Mouse (Mus musculus) CD8-positive naive resting alpha-beta T cell, adult 2 months (primary cell): ENCODE data around the gene Fhl3.
A peak's percentile ranks its signal among the peaks of the same experiment; 100 is the strongest.
"Not testable (repeated sequence)": the region's sequence is repeated elsewhere in the genome, so short reads cannot be mapped to it uniquely, and the experiment has no call there.

ENCODE experiments used
- DNase-seq, 2 experiments: peaks; one replicate each; pipeline ENCODE4 v3.0.0; 2022; ENCODE audit warnings: low read depth in 2 of 2, low spot score in 2 of 2

The Fhl3 gene

GRCm38 (mm10) chr4:124708518-124709477 is 8.3 kb downstream of the Fhl3 start:
- DNase-seq: peak; percentile 32 to 41

- no peak for DNase-seq
Measured at GRCm38 (mm10) chr4:124709961-124710446, 9.5 kb downstream of the Fhl3 start.

- DNase-seq: peak; percentile 35 to 63
Measured at GRCm38 (mm10) chr4:124710776-124711291, 10.3 kb downstream of the Fhl3 start.

- no peak for DNase-seq
Measured at GRCm38 (mm10) chr4:124712618-124713017, 12.1 kb downstream of the Fhl3 start.

GRCm38 (mm10) chr4:124713850-124714249 is 13.3 kb downstream of the Fhl3 start:
- not testable (repeated sequence) for DNase-seq

- peak; percentile 96 to 97 for DNase-seq
Measured at GRCm38 (mm10) chr4:124714545-124715481, 14.3 kb downstream of the Fhl3 start, which contains the start of gene Sf3a3. TSS of gene Sf3a3 (plus strand) at chr4:124714776.

GRCm38 (mm10) chr4:124719101-124719500 is 18.6 kb downstream of the Fhl3 start:
- DNase-seq: no peak

- DNase-seq: no peak
Measured at GRCm38 (mm10) chr4:124726121-124726520, 25.6 kb downstream of the Fhl3 start.

GRCm38 (mm10) chr4:124736952-124737351 is 36.5 kb downstream of the Fhl3 start:
- no peak for DNase-seq

- DNase-seq: no peak
Measured at GRCm38 (mm10) chr4:124737486-124737885, 37.0 kb downstream of the Fhl3 start.

- no peak for DNase-seq
Measured at GRCm38 (mm10) chr4:124738013-124738412, 37.5 kb downstream of the Fhl3 start.

- no peak for DNase-seq
Measured at GRCm38 (mm10) chr4:124738783-124739182, 38.3 kb downstream of the Fhl3 start.

GRCm38 (mm10) chr4:124741376-124742343 is 41.2 kb downstream of the Fhl3 start, which contains the start of gene Inpp5b:
TSS of gene Inpp5b (plus strand) at chr4:124741850.
- DNase-seq: peak; percentile 21 to 32

- no peak for DNase-seq
Measured at GRCm38 (mm10) chr4:124742839-124743238, 42.3 kb downstream of the Fhl3 start.

- no peak for DNase-seq
Measured at GRCm38 (mm10) chr4:124746577-124746976, 46.1 kb downstream of the Fhl3 start.

- no peak for DNase-seq
Measured at GRCm38 (mm10) chr4:124747851-124748250, 47.4 kb downstream of the Fhl3 start.

- peak; percentile 89 to 93 for DNase-seq
Measured at GRCm38 (mm10) chr4:124751300-124752250, 51.1 kb downstream of the Fhl3 start.
